Mouse (Mus musculus) hindbrain, embryonic 16.5 days (tissue): ENCODE measurements around the gene Hoxa11. TPM values are rescaled to one million over a fixed set of nuclear protein-coding genes. Genes with fewer than 3 reads are reported as not detected.

Experiments used
- ATAC-seq: fragments of 200-750 bp; cut with Nextera tagmentation; 2 replicates; pipeline ENCODE4 v1.8.0; 2017; ENCODE audit warnings: moderate TSS enrichment, moderate library complexity
- H3K27ac ChIP-seq: fragments of 300-500 bp; sonication (generic); 2 replicates; pipeline ENCODE4 v1.5.1; 2014; ENCODE audit warnings: low read depth, mild to moderate bottlenecking, control low read depth, low read length, moderate library complexity
- H3K27me3 ChIP-seq: fragments of 300-500 bp; sonication (generic); replicated peaks from 2 replicates; pipeline ENCODE4 v1.6.1; 2014; ENCODE audit warnings: low read length; ENCODE audit not compliant: control insufficient read depth, insufficient read depth
- H3K36me3 ChIP-seq: fragments of 300-500 bp; sonication (generic); 2 replicates; pipeline ENCODE4 v1.6.1; 2014; ENCODE audit warnings: mild to moderate bottlenecking, low read length, moderate library complexity, mixed read lengths; ENCODE audit not compliant: control insufficient read depth, insufficient read depth
- H3K4me1 ChIP-seq: fragments of 300-500 bp; sonication (generic); 2 replicates; pipeline ENCODE4 v1.6.1; 2014; ENCODE audit warnings: low read depth, low read length; ENCODE audit not compliant: control insufficient read depth, insufficient read depth
- H3K4me2 ChIP-seq: fragments of 300-500 bp; sonication (generic); 2 replicates; pipeline ENCODE4 v1.6.1; 2014; ENCODE audit warnings: mild to moderate bottlenecking, low read length, control low read depth, moderate library complexity
- H3K4me3 ChIP-seq: fragments of 300-500 bp; sonication (generic); 2 replicates; pipeline ENCODE4 v1.5.1; 2014; ENCODE audit warnings: mild to moderate bottlenecking, low read length, control low read depth, moderate library complexity
- H3K9ac ChIP-seq: fragments of 300-500 bp; sonication (generic); 2 replicates; pipeline ENCODE4 v1.6.1; 2014; ENCODE audit warnings: low read depth, mild to moderate bottlenecking, control low read depth, low read length, moderate library complexity
- H3K9me3 ChIP-seq: fragments of 300-500 bp; sonication (generic); 2 replicates; pipeline ENCODE4 v1.6.1; 2014; ENCODE audit warnings: mild to moderate bottlenecking, low read length, moderate library complexity; ENCODE audit not compliant: control insufficient read depth
- WGBS: fragments of 180-500 bp; shearing (Covaris S2); extraction: QIAGEN DNeasy Blood & Tissue Kit; methylation state at CpG from one replicate; pipeline ENCODE4 v1.1.7; 2014; 5-methylcytosine and 5-hydroxymethylcytosine counted together
- polyA plus RNA-seq: library from polyadenylated mRNA; unstranded; fragments of >200 nt; fragmentation: Nextera tagmentation; extraction: Ambion mirVana; gene quantifications from 2 replicates; pipeline ENCODE4 v1.2.1, GENCODE M21; 2015

The Hoxa11 gene
- polyA plus RNA-seq, 1 experiment from 2014 or later = not detected

DNA sequence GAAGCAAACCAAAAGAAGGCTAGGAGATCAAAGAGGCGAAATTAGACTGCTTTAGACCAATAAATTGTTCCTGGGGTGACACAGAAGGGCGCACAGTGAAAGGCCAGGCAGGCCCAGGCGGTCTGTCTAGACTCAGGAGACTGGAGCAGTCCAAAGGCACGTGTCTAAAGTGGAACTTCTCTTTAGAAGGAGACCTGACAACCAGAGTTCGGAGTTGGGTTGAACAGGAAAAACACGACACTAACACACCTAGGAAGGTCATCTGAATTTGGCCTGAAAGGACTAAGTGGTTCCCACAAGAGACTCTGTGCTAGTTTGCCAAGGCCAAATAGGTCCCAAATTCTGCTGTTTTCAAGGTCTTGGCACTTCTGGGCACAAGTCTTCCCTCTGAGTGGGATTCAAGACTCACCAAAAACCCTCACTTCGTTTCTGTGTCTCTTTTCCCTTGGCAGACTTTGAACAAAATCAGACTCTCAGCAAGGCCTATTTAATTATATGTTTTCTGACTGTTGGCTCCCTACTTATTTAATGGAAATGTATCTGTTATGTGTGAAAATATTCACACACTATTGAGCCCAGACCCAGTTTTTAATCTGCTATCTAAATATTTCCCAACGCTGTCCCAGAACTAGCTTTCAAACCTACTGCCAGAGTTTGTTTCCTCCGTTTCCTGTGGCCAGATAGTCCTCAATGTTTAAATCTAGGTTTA lies 26.2 kb downstream of the Hoxa11 start:
- peaks cover 64% of the 10 kb centered on the region for H3K27me3 ChIP-seq
- no peak overlapping the region for H3K4me2 ChIP-seq
- no peak overlapping the region for H3K4me3 ChIP-seq
- no peaks in the 10 kb centered on the region for H3K36me3 ChIP-seq
- H3K27ac ChIP-seq = no peak overlapping the region
- 22% methylated on average over 9 of the region's 9 CpGs for WGBS
- H3K4me1 ChIP-seq = peaks cover 7% of the 10 kb centered on the region
- H3K9ac ChIP-seq = no peak overlapping the region
- no peak for ATAC-seq
- H3K9me3 ChIP-seq = no peaks in the 10 kb centered on the region

GRCm38 (mm10) chr6:52218643-52219215 lies 26.9 kb downstream of the Hoxa11 start:
- no peak overlapping the region for H3K27ac ChIP-seq
- H3K36me3 ChIP-seq = no peaks in the 10 kb centered on the region
- no peak overlapping the region for H3K4me2 ChIP-seq
- H3K9ac ChIP-seq = no peak overlapping the region
- peaks cover 7% of the 10 kb centered on the region for H3K4me1 ChIP-seq
- peaks cover 70% of the 10 kb centered on the region for H3K27me3 ChIP-seq
- 11% methylated on average over 14 of the region's 14 CpGs for WGBS
- no peak overlapping the region for H3K4me3 ChIP-seq
- ATAC-seq = no peak
- no peaks in the 10 kb centered on the region for H3K9me3 ChIP-seq

GRCm38 (mm10) chr6:52217895-52218642 lies 27.5 kb downstream of the Hoxa11 start:
- Histone ChIP-seq H3K4me1 (peaks cover 7% of the 10 kb centered on the region), H3K4me3 (no peak overlapping the region; the same call in 1 of the 2 replicates), H3K27ac (no peak overlapping the region), H3K9ac (no peak overlapping the region), H3K27me3 (peaks cover 69% of the 10 kb centered on the region), H3K9me3 (no peaks in the 10 kb centered on the region), H3K36me3 (no peaks in the 10 kb centered on the region), H3K4me2 (peak overlapping the region; percentile 43)
- ATAC-seq = no peak
- WGBS = 7% methylated on average over 23 of the region's 23 CpGs

DNA sequence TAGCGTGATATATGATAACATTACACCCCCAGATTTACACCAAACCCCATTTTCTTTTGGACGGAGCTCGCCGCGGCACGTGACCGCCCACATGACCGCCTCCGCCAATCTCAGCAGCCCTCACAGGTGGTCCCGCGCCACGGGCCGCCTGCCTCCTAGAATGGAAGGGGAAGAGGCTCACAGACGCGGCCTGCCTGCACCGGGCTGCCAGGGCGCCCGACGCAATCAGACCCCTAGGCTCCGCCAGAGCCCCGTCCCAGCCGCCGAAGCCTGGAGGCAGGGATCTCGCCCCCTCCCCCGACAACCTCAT lies 28.2 kb downstream of the Hoxa11 start:
- Histone ChIP-seq H3K4me1 (peaks cover 7% of the 10 kb centered on the region), H3K4me2 (peak overlapping the region; percentile 43), H3K27ac (no peak overlapping the region), H3K4me3 (peak overlapping the region; percentile 33), H3K27me3 (peaks cover 69% of the 10 kb centered on the region), H3K36me3 (no peaks in the 10 kb centered on the region), H3K9ac (no peak overlapping the region), H3K9me3 (no peaks in the 10 kb centered on the region)
- 2% methylated on average over 21 of the region's 25 CpGs for WGBS
- ATAC-seq = peak; percentile 56; the same call in 1 of the 2 replicates

- Histone ChIP-seq H3K27ac (peak overlapping the region; percentile 23; the same call in 1 of the 2 replicates), H3K9me3 (no peaks in the 10 kb centered on the region), H3K36me3 (no peaks in the 10 kb centered on the region), H3K27me3 (peaks cover 68% of the 10 kb centered on the region), H3K9ac (peak overlapping the region; percentile 35; the same call in 1 of the 2 replicates), H3K4me1 (peaks cover 7% of the 10 kb centered on the region), H3K4me3 (peak overlapping the region; percentile 33), H3K4me2 (peak overlapping the region; percentile 43)
- WGBS = 2% methylated on average over 60 of the region's 60 CpGs
- no peak for ATAC-seq
Observed at GRCm38 (mm10) chr6:52216691-52217458, 28.7 kb downstream of the Hoxa11 start.

GRCm38 (mm10) chr6:52215771-52216535 lies 29.7 kb downstream of the Hoxa11 start:
- Histone ChIP-seq H3K27me3 (peaks cover 67% of the 10 kb centered on the region), H3K9ac (no peak overlapping the region)
- 2% methylated on average over 30 of the region's 30 CpGs for WGBS

DNA sequence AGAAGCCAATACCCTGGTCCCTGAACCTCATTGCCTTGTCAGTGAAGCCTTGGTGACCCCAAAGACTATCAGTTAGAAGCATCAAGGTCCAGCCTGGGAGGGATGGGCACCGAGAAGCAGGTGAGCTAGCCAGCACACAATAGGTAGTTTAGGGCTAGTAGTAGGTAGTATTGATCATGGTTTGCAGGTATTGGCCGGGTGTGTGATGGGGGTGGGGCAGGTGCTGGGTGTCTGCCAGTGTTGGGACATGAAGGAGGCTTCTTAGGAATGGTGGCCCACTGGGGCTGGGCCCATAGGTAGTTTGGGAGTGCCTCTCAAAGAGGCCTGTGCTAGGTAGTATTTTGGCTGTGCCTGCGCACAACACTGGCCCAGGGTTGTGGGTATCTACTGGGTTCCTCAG lies 30.5 kb downstream of the Hoxa11 start:
- Histone ChIP-seq H3K36me3 (no peaks in the 10 kb centered on the region), H3K27ac (no peak overlapping the region), H3K9me3 (no peaks in the 10 kb centered on the region), H3K27me3 (peaks cover 69% of the 10 kb centered on the region), H3K4me2 (no peak overlapping the region), H3K4me3 (no peak overlapping the region), H3K9ac (no peak overlapping the region), H3K4me1 (no peaks in the 10 kb centered on the region; the same call in 1 of the 2 replicates)
- WGBS = 25% methylated on average over 3 of the region's 3 CpGs
- no peak for ATAC-seq

More at GRCm38 (mm10) chr6:52215771-52216535, 29.7 kb downstream of the Hoxa11 start:
- Histone ChIP-seq H3K27ac (no peak overlapping the region), H3K36me3 (no peaks in the 10 kb centered on the region), H3K4me2 (peak overlapping the region; percentile 34; the same call in 1 of the 2 replicates), H3K4me3 (peak overlapping the region; percentile 11; the same call in 1 of the 2 replicates), H3K9me3 (no peaks in the 10 kb centered on the region), H3K4me1 (no peaks in the 10 kb centered on the region; the same call in 1 of the 2 replicates)
- ATAC-seq = no peak

DNA sequence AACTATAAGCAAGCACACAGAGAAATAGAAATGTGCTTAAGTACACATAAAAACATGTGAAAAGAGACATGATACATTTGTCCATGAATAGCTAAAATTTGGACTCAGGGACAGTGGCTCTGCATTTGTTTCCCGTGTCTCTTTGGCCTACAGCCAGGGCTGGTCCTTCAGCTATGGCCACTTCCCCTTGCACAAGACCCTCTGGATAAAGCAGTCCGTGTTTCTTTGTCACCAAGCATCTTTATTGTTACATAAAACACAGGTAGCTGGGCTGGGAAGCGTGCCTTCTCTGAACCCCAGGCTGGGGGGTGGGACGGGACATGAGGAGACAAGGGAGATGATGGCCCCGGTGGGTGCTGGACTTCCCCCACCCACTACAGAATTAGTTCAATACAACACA lies 31.3 kb downstream of the Hoxa11 start:
- H3K4me2 ChIP-seq = no peak overlapping the region
- H3K4me1 ChIP-seq = no peaks in the 10 kb centered on the region; the same call in 1 of the 2 replicates
- no peak overlapping the region for H3K9ac ChIP-seq
- H3K27ac ChIP-seq = no peak overlapping the region
- peaks cover 70% of the 10 kb centered on the region for H3K27me3 ChIP-seq
- no peaks in the 10 kb centered on the region for H3K36me3 ChIP-seq
- 17% methylated on average over 5 of the region's 5 CpGs for WGBS
- ATAC-seq = no peak
- no peak overlapping the region for H3K4me3 ChIP-seq
- no peaks in the 10 kb centered on the region for H3K9me3 ChIP-seq
